9 mouse cellular contexts compared by ENCODE assay signal in the genomic region with DNA sequence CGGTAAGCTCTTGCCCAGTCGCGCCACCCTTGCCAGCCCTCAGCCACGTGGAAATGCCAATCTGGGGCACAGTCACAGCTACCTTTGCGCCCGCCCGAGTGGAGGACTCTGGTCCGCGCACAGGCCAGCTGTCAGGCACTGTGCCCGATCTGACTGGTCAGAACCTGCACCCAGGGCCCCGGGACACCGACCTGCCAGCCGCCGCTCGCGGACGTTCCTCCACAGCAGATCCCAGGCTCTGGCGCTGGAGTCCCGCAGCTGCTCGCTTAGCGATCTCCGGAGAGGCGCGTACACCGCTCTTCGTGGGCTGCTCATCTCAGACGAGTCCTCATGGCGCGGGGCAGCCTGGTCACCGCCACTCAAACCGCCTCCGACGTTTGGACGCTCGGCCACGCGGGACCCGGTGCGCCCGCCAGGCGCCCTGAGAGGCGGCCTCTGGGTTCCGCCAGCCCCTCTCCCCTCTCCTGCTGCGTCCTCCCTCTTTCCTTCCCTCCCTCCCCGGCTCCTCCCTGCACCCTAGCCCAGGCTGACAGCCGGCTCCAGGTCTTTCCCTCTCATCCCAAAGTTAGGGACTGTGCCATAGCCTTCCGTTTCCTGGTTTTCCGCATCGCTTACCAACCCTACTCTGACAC. TPM values are rescaled to one million over a fixed set of nuclear protein-coding genes. Genes with fewer than 3 reads are reported as not detected.
DNase-seq lines count a peak whose midpoint lies in the region; ATAC-seq and TF ChIP-seq lines count a peak whose summit lies in the region.
"Had no signal": no experiment of that assay in that cellular context is flagged by ENCODE, and none has a peak within 500 bp of the region (broad histone marks: within the 10 kb centered on the region; RNA-seq: fewer than 3 reads in every experiment).

A gene (minus strand): TSS at position 437 of the 632 bp plus-strand sequence.

- H3K4me1 ChIP-seq in cortical plate, adult 2 months (ENCODE audit: control insufficient read depth, insufficient read depth, low read length): no peaks in the 10 kb centered on the region
- 0 out of 2 replicates have a peak, but pooled peaks cover 3% of the 10 kb centered on the region for H3K4me1 ChIP-seq in intestine, embryonic 15.5 days (replicated peaks)
- no peaks in the 10 kb centered on the region for H3K4me1 ChIP-seq in limb, embryonic 11.5 days (ENCODE audit: control insufficient read depth, insufficient read depth, low read length)
- H3K4me1 ChIP-seq in midbrain, embryonic 12.5 days: peaks cover 11% of the 10 kb centered on the region; the same call in 1 of the 2 replicates
- H3K4me1 ChIP-seq in stomach, embryonic 16.5 days (ENCODE audit: control insufficient read depth, insufficient read depth, low read length): peaks cover 13% of the 10 kb centered on the region

- peak; percentile 2 to 5 for DNase-seq in cerebellum, adult 18-20 months
- DNase-seq in cerebellum, adult 9-10 months: no peak
- no peak for DNase-seq in gonadal fat pad, adult 2 months (ENCODE audit: low read depth)
- DNase-seq in limb, embryonic 11.5 days (ENCODE audit: low spot score): peak; percentile 60

- H3K9ac ChIP-seq in intestine, embryonic 15.5 days: peak within 1 kb of the TSS; percentile 71
- peak within 1 kb of the TSS; percentile 58 for H3K9ac ChIP-seq in limb, embryonic 11.5 days (ENCODE audit: low read length)
- H3K9ac ChIP-seq in midbrain, embryonic 12.5 days (replicated peaks): peak within 1 kb of the TSS; percentile 40
- peak within 1 kb of the TSS; percentile 85 for H3K9ac ChIP-seq in stomach, embryonic 16.5 days (ENCODE audit: low read length)

- TF ChIP-seq CTCF in cortical plate, adult 2 months (IDR thresholded peaks at IDR 0.05; ENCODE audit: extremely low read depth, insufficient read depth, low read length): no peak

- H3K9me3 ChIP-seq in intestine, embryonic 15.5 days: no peaks in the 10 kb centered on the region
- no peaks in the 10 kb centered on the region for H3K9me3 ChIP-seq in limb, embryonic 11.5 days (ENCODE audit: control insufficient read depth, low read length)
- no peaks in the 10 kb centered on the region for H3K9me3 ChIP-seq in midbrain, embryonic 12.5 days
- no peaks in the 10 kb centered on the region for H3K9me3 ChIP-seq in stomach, embryonic 16.5 days (replicated peaks; ENCODE audit: control insufficient read depth, low read length)

- WGBS in intestine, embryonic 15.5 days: under 1% methylated on average over 49 of the region's 49 CpGs
- under 1% methylated on average over 49 of the region's 49 CpGs for WGBS in limb, embryonic 11.5 days
- 2% methylated on average over 45 of the region's 49 CpGs for WGBS in midbrain, embryonic 12.5 days
- WGBS in stomach, embryonic 16.5 days: 1% methylated on average over 47 of the region's 49 CpGs

- no peak for TF ChIP-seq POLR2A in cortical plate, adult 2 months (IDR thresholded peaks at IDR 0.05; ENCODE audit: extremely low read depth, insufficient read depth, low read length)

- peak within 1 kb of the TSS; percentile 97 for H3K4me2 ChIP-seq in intestine, embryonic 15.5 days (replicated peaks)
- peak within 1 kb of the TSS; percentile 86 for H3K4me2 ChIP-seq in limb, embryonic 11.5 days (ENCODE audit: low read depth, severe bottlenecking)
- peak within 1 kb of the TSS; percentile 85 for H3K4me2 ChIP-seq in midbrain, embryonic 12.5 days (replicated peaks)
- H3K4me2 ChIP-seq in stomach, embryonic 16.5 days (ENCODE audit: low read depth, low read length): peak within 1 kb of the TSS; percentile 99

- H3K36me3 ChIP-seq in intestine, embryonic 15.5 days: no peaks in the 10 kb centered on the region
- H3K36me3 ChIP-seq in limb, embryonic 11.5 days (ENCODE audit: control insufficient read depth, insufficient read depth, low read length): no peaks in the 10 kb centered on the region
- no peaks in the 10 kb centered on the region for H3K36me3 ChIP-seq in midbrain, embryonic 12.5 days
- H3K36me3 ChIP-seq in stomach, embryonic 16.5 days (ENCODE audit: control insufficient read depth, insufficient read depth, low read length): no peaks in the 10 kb centered on the region

- H3K27ac ChIP-seq in cortical plate, adult 2 months (ENCODE audit: insufficient read depth, low read length): no peak within 1 kb of the TSS
- peak within 1 kb of the TSS; percentile 0; the same call in 1 of the 2 replicates for H3K27ac ChIP-seq in intestine, embryonic 15.5 days
- no peak within 1 kb of the TSS for H3K27ac ChIP-seq in limb, embryonic 11.5 days (replicated peaks; ENCODE audit: low read depth, low read length)
- no peak within 1 kb of the TSS for H3K27ac ChIP-seq in midbrain, embryonic 12.5 days (replicated peaks)
- H3K27ac ChIP-seq in stomach, embryonic 16.5 days (ENCODE audit: low read length): peak within 1 kb of the TSS; percentile 18
- H3K27ac ChIP-seq: macrophage had no signal

- no peaks in the 10 kb centered on the region for H3K27me3 ChIP-seq in intestine, embryonic 15.5 days (replicated peaks)
- peaks cover 2% of the 10 kb centered on the region; the same call in 1 of the 2 replicates for H3K27me3 ChIP-seq in limb, embryonic 11.5 days (ENCODE audit: control insufficient read depth, insufficient read depth, low read length)
- peaks cover 30% of the 10 kb centered on the region for H3K27me3 ChIP-seq in midbrain, embryonic 12.5 days
- H3K27me3 ChIP-seq in stomach, embryonic 16.5 days (ENCODE audit: control insufficient read depth, insufficient read depth, low read length): no peaks in the 10 kb centered on the region

- peak; percentile 90 for ATAC-seq in intestine, embryonic 15.5 days
- ATAC-seq in limb, embryonic 11.5 days (ENCODE audit: insufficient number of reproducible peaks, low FRiP score, low TSS enrichment, low read depth): peak; percentile 71
- peak; percentile 84 for ATAC-seq in midbrain, embryonic 12.5 days (ENCODE audit: low FRiP score, low read depth)
- ATAC-seq in stomach, embryonic 16.5 days (ENCODE audit: insufficient read depth, low FRiP score): peak; percentile 89

- peak within 1 kb of the TSS; percentile 39 for H3K4me3 ChIP-seq in cortical plate, adult 2 months (ENCODE audit: insufficient read depth, low read length)
- H3K4me3 ChIP-seq in intestine, embryonic 15.5 days (replicated peaks): peak within 1 kb of the TSS; percentile 58
- H3K4me3 ChIP-seq in limb, embryonic 11.5 days (ENCODE audit: low read depth, low read length): peak within 1 kb of the TSS; percentile 44
- H3K4me3 ChIP-seq in midbrain, embryonic 12.5 days: peak within 1 kb of the TSS; percentile 44
- peak within 1 kb of the TSS; percentile 70 for H3K4me3 ChIP-seq in stomach, embryonic 16.5 days (replicated peaks; ENCODE audit: low read length)

RNA-seq across cellular contexts. Expression of the gene that starts here (rescaled TPM):
- polyA plus RNA-seq in cortical plate, adult 2 months (2012; rRNA removed): 9.2 and 10.8 TPM in 2 replicates
- 10.1 and 13.5 TPM in 2 replicates for polyA plus RNA-seq in gonadal fat pad, adult 2 months (2012; rRNA removed)
- polyA plus RNA-seq in intestine, embryonic 15.5 days (2015; fragmentation: Nextera tagmentation; extraction: Ambion mirVana): 12.6 and 13.7 TPM in 2 replicates
- polyA plus RNA-seq in limb, embryonic 11.5 days (2014; fragmentation: Nextera tagmentation; extraction: Ambion mirVana): 3.7 and 4.0 TPM in 2 replicates
- 3.3 and 5.6 TPM in 2 replicates for polyA plus RNA-seq in midbrain, embryonic 12.5 days (2016; fragmentation: Nextera tagmentation; extraction: Ambion mirVana)
- 17.3 and 19.1 TPM in 2 replicates for polyA plus RNA-seq in stomach, embryonic 16.5 days (2015; fragmentation: Nextera tagmentation; extraction: Ambion mirVana)

Comparison
In these comparisons a context has a peak if more than half of its experiments do, and no peak if none do; other contexts are left out.
1. DNase-seq: peak in cerebellum, adult 18-20 months (2 of 2) and limb, embryonic 11.5 days (single experiment); none in cerebellum, adult 9-10 months (single experiment) and gonadal fat pad, adult 2 months (single experiment).
2. H3K27ac ChIP-seq: peak in intestine, embryonic 15.5 days (single experiment) and stomach, embryonic 16.5 days (single experiment); none in cortical plate, adult 2 months (single experiment), limb, embryonic 11.5 days (single experiment) and midbrain, embryonic 12.5 days (single experiment).
3. Peak in every context shown above with its lines, with median percentiles within 50 percentile points of each other: H3K4me3 ChIP-seq, ATAC-seq, H3K4me2 ChIP-seq and H3K9ac ChIP-seq.